Mouse (Mus musculus): Measurements from ENCODE around the gene Sftpa1.

The Sftpa1 gene

GRCm38 (mm10) chr14:41131540-41131939 lies at the start of gene Sftpa1:
TSS of gene Sftpa1 (plus strand) at chr14:41131782.
- DNase-seq (ENCODE audit: low read depth in 1 of 2, low spot score in 2 of 2), result no peak

- DNase-seq (ENCODE audit: low read depth in 1 of 2, low spot score in 2 of 2), result no peak
Observed at GRCm38 (mm10) chr14:41082408-41082807, 49.2 kb upstream of the Sftpa1 start.

- DNase-seq (ENCODE audit: low read depth in 1 of 2, low spot score in 2 of 2), result no peak
Observed at GRCm38 (mm10) chr14:41087509-41087908, 44.1 kb upstream of the Sftpa1 start.

- DNase-seq (ENCODE audit: low read depth in 1 of 2, low spot score in 2 of 2), result no peak
Observed at GRCm38 (mm10) chr14:41090777-41091176, 40.8 kb upstream of the Sftpa1 start.

GRCm38 (mm10) chr14:41094114-41094513 lies 37.5 kb upstream of the Sftpa1 start:
- no peak for DNase-seq (ENCODE audit: low read depth in 1 of 2, low spot score in 2 of 2)

- DNase-seq (ENCODE audit: low read depth in 1 of 2, low spot score in 2 of 2), result no peak
Observed at GRCm38 (mm10) chr14:41096296-41096860, 35.2 kb upstream of the Sftpa1 start.

GRCm38 (mm10) chr14:41098726-41099125 lies 32.9 kb upstream of the Sftpa1 start:
- no peak for DNase-seq (ENCODE audit: low read depth in 1 of 2, low spot score in 2 of 2)

- no peak for DNase-seq (ENCODE audit: low read depth in 1 of 2, low spot score in 2 of 2)
Observed at GRCm38 (mm10) chr14:41100712-41101111, 30.9 kb upstream of the Sftpa1 start.

GRCm38 (mm10) chr14:41101242-41101641 lies 30.3 kb upstream of the Sftpa1 start:
- DNase-seq (ENCODE audit: low read depth in 1 of 2, low spot score in 2 of 2), result no peak

GRCm38 (mm10) chr14:41102269-41102668 lies 29.3 kb upstream of the Sftpa1 start:
- DNase-seq (ENCODE audit: low read depth in 1 of 2, low spot score in 2 of 2), result no peak

GRCm38 (mm10) chr14:41104853-41105444 lies 26.6 kb upstream of the Sftpa1 start, which contains the start of gene Mat1a:
TSS of gene Mat1a (plus strand) at chr14:41105035.
- no peak for DNase-seq (ENCODE audit: low read depth in 1 of 2, low spot score in 2 of 2)

- no peak for DNase-seq (ENCODE audit: low read depth in 1 of 2, low spot score in 2 of 2)
Observed at GRCm38 (mm10) chr14:41111031-41111668, 20.4 kb upstream of the Sftpa1 start.

GRCm38 (mm10) chr14:41112944-41113343 lies 18.6 kb upstream of the Sftpa1 start:
- DNase-seq (ENCODE audit: low read depth in 1 of 2, low spot score in 2 of 2), result no peak

GRCm38 (mm10) chr14:41116271-41116670 lies 15.3 kb upstream of the Sftpa1 start:
- no peak for DNase-seq (ENCODE audit: low read depth in 1 of 2, low spot score in 2 of 2)

GRCm38 (mm10) chr14:41124683-41125082 lies 6.9 kb upstream of the Sftpa1 start:
- no peak for DNase-seq (ENCODE audit: low read depth in 1 of 2, low spot score in 2 of 2)

GRCm38 (mm10) chr14:41127997-41128396 lies 3.6 kb upstream of the Sftpa1 start:
- no peak for DNase-seq (ENCODE audit: low read depth in 1 of 2, low spot score in 2 of 2)

GRCm38 (mm10) chr14:41137006-41137405 lies 5.4 kb downstream of the Sftpa1 start:
- no peak for DNase-seq (ENCODE audit: low read depth in 1 of 2, low spot score in 2 of 2)

GRCm38 (mm10) chr14:41140686-41141085 lies 9.1 kb downstream of the Sftpa1 start:
- no peak for DNase-seq (ENCODE audit: low read depth in 1 of 2, low spot score in 2 of 2)

- no peak for DNase-seq (ENCODE audit: low read depth in 1 of 2, low spot score in 2 of 2)
Observed at GRCm38 (mm10) chr14:41146035-41146434, 14.5 kb downstream of the Sftpa1 start.

- no peak for DNase-seq (ENCODE audit: low read depth in 1 of 2, low spot score in 2 of 2)
Observed at GRCm38 (mm10) chr14:41146922-41147321, 15.3 kb downstream of the Sftpa1 start.

GRCm38 (mm10) chr14:41147356-41147755 lies 15.8 kb downstream of the Sftpa1 start:
- DNase-seq (ENCODE audit: low read depth in 1 of 2, low spot score in 2 of 2), result no peak

- DNase-seq (ENCODE audit: low read depth in 1 of 2, low spot score in 2 of 2), result no peak
Observed at GRCm38 (mm10) chr14:41151220-41151898, 19.8 kb downstream of the Sftpa1 start, which contains the start of gene Mbl1. TSS of gene Mbl1 (plus strand) at chr14:41151458.
